Mouse (Mus musculus): ENCODE measurements around the gene Zfp148. TPM values are rescaled to one million over a fixed set of nuclear protein-coding genes. Genes with fewer than 3 reads are reported as not detected.

Gene Zfp148
- polyA plus RNA-seq, 1 experiment from 2014 or later = 22.3 TPM

DNA sequence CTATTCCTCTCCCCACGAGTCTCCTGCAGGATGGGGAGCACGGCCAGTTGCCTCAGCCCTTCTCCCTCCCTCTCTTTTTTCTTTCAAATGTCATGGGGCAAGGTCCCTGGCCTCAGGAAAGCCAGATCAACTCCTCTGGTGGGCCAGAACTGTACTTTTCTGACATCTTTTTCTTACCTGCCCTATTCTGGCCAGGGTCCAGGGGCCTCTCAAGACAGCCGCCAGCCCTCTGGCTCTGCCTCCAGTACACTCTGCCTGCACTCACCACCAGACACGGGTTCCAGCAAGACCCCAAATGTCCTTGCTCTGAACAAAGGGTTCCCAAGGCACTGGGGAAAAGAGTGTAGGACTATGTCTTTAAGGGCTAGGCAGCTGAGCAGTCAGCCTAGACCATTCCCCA is 137.0 kb downstream of the Zfp148 start:
- Histone ChIP-seq H3K9ac (no peak overlapping the region), H3K4me3 (0 out of 2 replicates have a peak overlapping the region, but pooled peaks have one; percentile 27), H3K27me3 (replicated peaks) (peaks cover 21% of the 10 kb centered on the region), H3K4me2 (peak overlapping the region; percentile 62), H3K27ac (no peak overlapping the region), H3K36me3 (no peaks in the 10 kb centered on the region), H3K9me3 (replicated peaks) (no peaks in the 10 kb centered on the region), H3K4me1 (peaks cover 8% of the 10 kb centered on the region; the same call in 1 of the 2 replicates)
- WGBS (ENCODE audit: insufficient replicate concordance) = 33% methylated on average over 4 of the region's 4 CpGs
- no peak for ATAC-seq

DNA sequence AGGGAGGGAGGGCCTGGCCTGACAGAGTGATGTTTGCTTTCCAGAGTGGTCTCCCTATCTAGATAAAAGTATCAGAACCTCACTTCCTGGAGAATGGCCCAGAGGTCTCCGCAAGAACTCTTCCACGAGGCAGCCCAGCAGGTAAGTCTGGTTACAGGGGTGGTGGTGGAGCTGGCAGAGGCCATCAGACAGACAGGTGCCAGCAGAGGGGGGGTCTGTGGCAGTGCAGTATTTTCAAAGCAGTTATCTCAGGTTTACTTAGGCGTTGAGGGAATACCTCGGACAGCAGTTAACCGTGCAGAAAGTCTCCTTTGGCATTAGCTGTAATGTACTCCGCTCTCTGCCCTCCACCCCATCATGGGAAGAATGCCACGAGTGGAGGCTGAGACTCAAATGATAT is 137.6 kb downstream of the Zfp148 start:
- ATAC-seq = no peak
- Histone ChIP-seq H3K9ac (no peak overlapping the region), H3K27me3 (replicated peaks) (peaks cover 21% of the 10 kb centered on the region), H3K36me3 (no peaks in the 10 kb centered on the region), H3K4me2 (no peak overlapping the region), H3K9me3 (replicated peaks) (no peaks in the 10 kb centered on the region), H3K4me3 (no peak overlapping the region), H3K27ac (no peak overlapping the region), H3K4me1 (peaks cover 8% of the 10 kb centered on the region; the same call in 1 of the 2 replicates)
- WGBS (ENCODE audit: insufficient replicate concordance) = 48% methylated on average over 7 of the region's 7 CpGs

DNA sequence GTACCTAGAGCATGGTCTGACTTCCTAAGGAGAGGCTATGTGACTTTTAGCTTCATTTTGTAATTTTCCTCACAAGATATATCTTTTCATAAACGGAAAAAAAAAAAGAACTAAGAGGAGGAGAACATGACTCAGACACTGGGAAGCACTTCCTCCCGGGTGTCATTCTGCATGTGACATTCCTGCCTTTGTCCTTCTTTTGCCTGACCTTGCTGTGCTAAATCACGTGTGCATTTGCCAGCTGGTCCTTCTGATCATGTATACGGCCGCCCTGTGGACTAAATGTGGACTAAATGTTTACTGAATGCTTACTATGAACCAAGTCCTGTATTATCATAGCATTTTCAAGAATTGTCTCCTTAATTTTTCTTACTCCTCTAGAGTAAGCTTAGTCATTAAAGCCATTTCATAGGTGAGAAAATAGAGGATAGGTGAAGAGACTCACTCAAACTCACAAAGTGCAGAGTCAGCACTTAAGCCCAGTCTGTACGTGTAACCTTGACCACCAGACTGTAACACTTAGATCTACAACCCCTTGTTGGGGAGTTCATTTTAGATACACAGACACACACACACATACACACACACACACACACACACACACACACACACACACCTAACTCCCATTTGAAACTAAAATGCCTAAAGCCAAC is 139.4 kb downstream of the Zfp148 start:
- no peaks in the 10 kb centered on the region for H3K9me3 ChIP-seq (replicated peaks)
- H3K36me3 ChIP-seq = no peaks in the 10 kb centered on the region
- H3K27ac ChIP-seq = no peak overlapping the region
- no peak for ATAC-seq
- H3K9ac ChIP-seq = no peak overlapping the region
- WGBS (ENCODE audit: insufficient replicate concordance) = 58% methylated on average over 6 of the region's 6 CpGs
- no peak overlapping the region for H3K4me3 ChIP-seq
- peaks cover 21% of the 10 kb centered on the region for H3K27me3 ChIP-seq (replicated peaks)
- H3K4me2 ChIP-seq = no peak overlapping the region
- H3K4me1 ChIP-seq = peaks cover 8% of the 10 kb centered on the region; the same call in 1 of the 2 replicates

DNA sequence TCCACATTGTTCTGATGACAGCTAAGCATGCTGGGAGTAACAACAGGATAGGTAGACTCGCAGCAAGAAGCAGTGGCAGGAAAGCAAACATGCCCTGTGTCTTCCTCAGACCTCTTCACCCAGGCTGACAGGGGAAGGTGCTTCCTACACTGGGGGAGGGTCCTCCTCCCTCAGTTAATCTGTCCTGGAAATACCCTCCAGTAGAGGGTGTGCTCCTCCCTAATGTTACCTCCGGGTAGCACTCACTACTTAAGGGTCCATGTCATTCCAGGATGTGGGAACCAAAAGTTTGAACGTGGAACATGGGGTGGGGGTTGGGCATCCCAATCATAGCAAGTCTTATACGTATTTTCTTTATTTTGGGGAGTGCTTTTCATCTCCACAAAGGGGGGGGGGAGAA is 141.9 kb downstream of the Zfp148 start:
- Histone ChIP-seq H3K9ac (no peak overlapping the region), H3K4me1 (peaks cover 3% of the 10 kb centered on the region; the same call in 1 of the 2 replicates), H3K4me3 (no peak overlapping the region), H3K9me3 (replicated peaks) (no peaks in the 10 kb centered on the region), H3K27me3 (replicated peaks) (peaks cover 10% of the 10 kb centered on the region), H3K4me2 (no peak overlapping the region), H3K36me3 (no peaks in the 10 kb centered on the region), H3K27ac (no peak overlapping the region)
- 35% methylated on average over 4 of the region's 4 CpGs for WGBS (ENCODE audit: insufficient replicate concordance)
- no peak for ATAC-seq

DNA sequence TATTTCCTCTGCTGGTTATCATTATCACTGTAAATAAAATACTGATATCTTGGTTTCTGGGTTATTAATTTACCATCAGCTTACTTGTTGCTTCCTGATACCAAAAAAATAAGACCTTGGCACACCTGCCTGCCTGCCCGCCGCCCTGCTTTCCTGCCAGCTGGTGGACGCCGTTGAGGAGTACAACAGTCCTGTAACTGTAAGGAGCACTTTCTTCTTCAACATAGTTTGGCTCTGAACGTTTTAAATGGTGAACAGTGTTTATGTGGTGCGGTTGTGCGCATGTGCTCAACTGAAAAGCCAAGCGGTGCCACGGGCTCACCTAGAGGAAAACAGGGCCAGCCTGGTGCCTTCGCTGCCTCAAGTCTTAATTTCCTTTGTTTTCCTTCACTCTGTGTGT is 142.9 kb downstream of the Zfp148 start:
- Histone ChIP-seq H3K27me3 (replicated peaks) (no peaks in the 10 kb centered on the region), H3K4me2 (no peak overlapping the region), H3K36me3 (no peaks in the 10 kb centered on the region), H3K9me3 (replicated peaks) (no peaks in the 10 kb centered on the region), H3K4me3 (no peak overlapping the region), H3K9ac (no peak overlapping the region), H3K4me1 (no peaks in the 10 kb centered on the region), H3K27ac (no peak overlapping the region)
- no peak for ATAC-seq
- 63% methylated on average over 10 of the region's 10 CpGs for WGBS (ENCODE audit: insufficient replicate concordance)

DNA sequence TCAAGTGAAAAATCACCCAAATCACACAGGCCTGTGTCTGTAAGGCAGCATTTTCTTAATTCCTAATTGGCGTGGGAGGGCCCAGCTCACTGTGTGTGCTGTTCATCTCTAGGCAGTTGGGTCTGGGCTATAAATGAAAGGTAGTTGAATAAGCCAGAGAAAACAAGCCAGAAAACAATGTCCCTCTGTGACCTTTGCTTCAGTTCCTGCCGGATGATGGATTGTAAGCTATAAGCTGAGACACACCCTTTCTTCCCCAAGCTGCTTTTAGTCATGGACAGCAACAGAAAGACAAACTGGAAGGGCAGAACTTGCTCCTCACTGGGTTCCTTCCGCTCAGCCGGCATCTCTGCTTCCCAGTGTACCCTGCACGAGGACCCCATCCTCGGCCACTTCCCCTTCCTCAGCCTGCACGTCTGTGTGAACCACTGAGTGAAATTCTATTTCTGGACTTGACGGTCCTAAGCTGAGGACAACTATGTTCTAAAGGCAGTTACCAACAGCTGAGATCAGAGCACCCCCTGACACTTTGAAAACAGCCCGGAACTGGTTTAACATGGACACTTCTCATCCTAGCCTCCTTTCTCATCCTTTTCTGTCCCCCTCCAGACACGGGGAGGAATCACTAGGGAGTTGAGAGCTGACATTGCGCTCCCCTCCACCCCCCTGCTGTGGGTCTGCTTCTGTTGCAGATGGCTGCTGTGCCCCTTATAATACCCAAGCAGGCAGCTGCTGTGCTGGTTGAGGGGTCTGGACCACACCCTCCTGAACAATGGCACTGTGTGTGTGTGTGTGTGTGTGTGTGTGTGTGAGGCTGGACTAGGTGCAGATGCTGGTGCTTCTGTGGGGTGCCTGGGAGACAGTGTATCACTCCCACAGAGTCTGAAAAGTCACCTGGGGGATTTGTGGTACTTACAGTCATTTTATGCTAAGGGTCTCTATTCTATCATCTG is 149.1 kb downstream of the Zfp148 start:
- Histone ChIP-seq H3K9ac (no peak overlapping the region), H3K27me3 (replicated peaks) (no peaks in the 10 kb centered on the region), H3K4me1 (no peaks in the 10 kb centered on the region), H3K9me3 (replicated peaks) (no peaks in the 10 kb centered on the region), H3K4me3 (no peak overlapping the region), H3K36me3 (no peaks in the 10 kb centered on the region), H3K27ac (no peak overlapping the region), H3K4me2 (no peak overlapping the region)
- 51% methylated on average over 11 of the region's 11 CpGs for WGBS (ENCODE audit: insufficient replicate concordance)
- ATAC-seq = no peak

DNA sequence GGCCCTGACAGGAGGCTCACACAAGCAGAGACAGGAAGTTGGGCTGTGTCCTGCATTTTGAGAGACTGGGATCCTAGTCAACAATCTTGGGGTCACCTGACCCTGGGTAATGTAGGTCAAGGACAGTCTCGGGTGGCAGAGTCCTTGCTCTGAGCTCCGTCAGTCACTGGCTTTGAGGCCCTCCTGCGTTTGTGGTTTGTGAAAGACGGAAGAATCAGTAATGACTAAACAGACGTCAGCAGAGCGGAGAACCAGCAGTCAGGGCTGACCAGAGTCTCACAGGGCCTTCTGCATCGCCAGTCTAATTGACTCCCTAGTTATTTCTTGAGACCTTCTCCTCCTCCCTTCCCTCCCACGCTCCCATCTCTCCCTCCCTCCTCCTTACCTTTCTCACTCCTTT is 150.5 kb downstream of the Zfp148 start:
- no peak overlapping the region for H3K9ac ChIP-seq
- no peak overlapping the region for H3K4me2 ChIP-seq
- 49% methylated on average over 8 of the region's 8 CpGs for WGBS (ENCODE audit: insufficient replicate concordance)
- no peaks in the 10 kb centered on the region for H3K27me3 ChIP-seq (replicated peaks)
- no peaks in the 10 kb centered on the region for H3K36me3 ChIP-seq
- no peaks in the 10 kb centered on the region for H3K4me1 ChIP-seq
- no peak for ATAC-seq
- no peak overlapping the region for H3K4me3 ChIP-seq
- no peaks in the 10 kb centered on the region for H3K9me3 ChIP-seq (replicated peaks)
- no peak overlapping the region for H3K27ac ChIP-seq

DNA sequence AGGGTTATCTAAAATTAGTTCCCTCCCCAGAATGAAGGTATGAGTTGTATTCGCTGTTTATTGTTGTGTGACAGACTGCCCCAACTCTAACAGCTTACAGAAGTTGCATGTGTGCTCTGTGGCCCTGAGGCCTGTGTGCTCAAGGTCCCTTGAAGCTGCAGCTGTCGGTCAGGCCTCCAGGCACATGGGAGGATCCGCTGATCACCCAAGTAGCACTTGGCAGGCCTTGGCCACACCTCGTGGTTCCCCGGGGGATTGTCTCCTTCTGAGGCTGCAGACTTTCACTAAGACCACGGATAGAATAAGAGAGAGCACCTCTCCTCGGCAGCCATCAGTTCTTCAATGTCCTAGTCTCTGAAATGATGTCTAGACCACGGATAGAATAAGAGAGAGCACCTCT is 155.8 kb downstream of the Zfp148 start:
- Histone ChIP-seq H3K36me3 (no peaks in the 10 kb centered on the region), H3K9me3 (replicated peaks) (no peaks in the 10 kb centered on the region), H3K4me3 (no peak overlapping the region), H3K4me2 (no peak overlapping the region), H3K9ac (no peak overlapping the region), H3K4me1 (no peaks in the 10 kb centered on the region), H3K27me3 (replicated peaks) (no peaks in the 10 kb centered on the region), H3K27ac (no peak overlapping the region)
- WGBS (ENCODE audit: insufficient replicate concordance) = 56% methylated on average over 8 of the region's 8 CpGs
- no peak for ATAC-seq

DNA sequence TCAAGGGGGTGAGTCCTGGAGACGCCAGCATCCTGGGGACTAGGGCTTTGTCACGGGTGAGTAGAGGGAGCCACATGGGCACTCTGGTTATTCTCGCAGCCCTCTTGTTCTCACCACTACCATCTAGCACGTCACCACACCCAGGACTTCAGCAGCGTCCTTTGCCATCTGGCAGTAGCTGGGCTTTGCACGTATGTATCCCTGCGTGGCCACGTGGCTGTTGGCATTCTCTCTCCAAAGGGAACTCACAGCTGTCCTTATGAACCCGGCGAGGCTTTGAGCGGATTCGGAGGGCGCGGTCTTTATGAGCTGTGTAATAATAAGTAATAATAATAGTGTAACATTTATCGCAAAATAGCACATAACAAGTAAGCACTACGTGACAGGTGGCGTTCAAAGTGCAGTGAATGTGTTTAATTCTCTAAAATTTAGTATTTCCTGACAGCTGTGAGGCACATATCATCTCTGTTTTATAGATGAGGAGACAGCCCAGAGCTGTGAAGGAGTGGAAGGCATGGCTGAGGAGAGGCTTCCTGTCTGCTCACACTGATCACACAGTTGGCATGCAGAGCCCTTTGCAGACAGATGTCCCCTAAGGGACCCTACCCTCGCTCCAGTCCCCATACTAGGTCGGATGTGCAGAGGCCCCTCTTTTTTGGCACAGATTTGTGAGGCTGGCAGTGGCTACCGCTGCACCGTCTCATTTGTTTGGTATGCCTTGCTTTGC is 157.0 kb downstream of the Zfp148 start:
- no peak overlapping the region for H3K9ac ChIP-seq
- no peak overlapping the region for H3K4me3 ChIP-seq
- no peaks in the 10 kb centered on the region for H3K4me1 ChIP-seq
- 72% methylated on average over 21 of the region's 21 CpGs for WGBS (ENCODE audit: insufficient replicate concordance)
- no peak for ATAC-seq
- H3K27me3 ChIP-seq (replicated peaks) = no peaks in the 10 kb centered on the region
- H3K4me2 ChIP-seq = no peak overlapping the region
- no peaks in the 10 kb centered on the region for H3K36me3 ChIP-seq
- no peak overlapping the region for H3K27ac ChIP-seq
- no peaks in the 10 kb centered on the region for H3K9me3 ChIP-seq (replicated peaks)

DNA sequence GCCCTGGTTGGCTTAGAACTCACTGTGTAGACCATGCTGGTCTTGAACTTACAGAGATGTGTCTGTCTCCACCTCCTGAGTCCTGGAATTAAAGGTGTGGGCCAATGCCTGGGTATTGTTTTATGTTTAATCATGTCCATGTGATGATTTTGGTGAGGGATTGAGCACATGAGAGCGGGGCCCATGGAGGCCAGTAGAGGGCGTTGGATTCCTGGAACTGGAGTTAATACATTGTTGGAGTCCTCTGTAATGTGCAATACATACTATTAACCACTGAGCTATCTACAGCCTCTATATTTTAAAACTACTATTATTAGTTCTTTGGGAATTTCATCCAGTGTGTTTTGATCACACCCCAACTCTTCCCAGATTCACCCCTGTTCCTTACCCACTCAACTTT is 163.7 kb downstream of the Zfp148 start:
- no peaks in the 10 kb centered on the region for H3K9me3 ChIP-seq (replicated peaks)
- H3K27ac ChIP-seq = no peak overlapping the region
- no peak overlapping the region for H3K4me3 ChIP-seq
- no peaks in the 10 kb centered on the region for H3K36me3 ChIP-seq
- no peaks in the 10 kb centered on the region for H3K4me1 ChIP-seq
- no peak for ATAC-seq
- H3K4me2 ChIP-seq = no peak overlapping the region
- 73% methylated on average over 2 of the region's 2 CpGs for WGBS (ENCODE audit: insufficient replicate concordance)
- H3K9ac ChIP-seq = no peak overlapping the region
- no peaks in the 10 kb centered on the region for H3K27me3 ChIP-seq (replicated peaks)

DNA sequence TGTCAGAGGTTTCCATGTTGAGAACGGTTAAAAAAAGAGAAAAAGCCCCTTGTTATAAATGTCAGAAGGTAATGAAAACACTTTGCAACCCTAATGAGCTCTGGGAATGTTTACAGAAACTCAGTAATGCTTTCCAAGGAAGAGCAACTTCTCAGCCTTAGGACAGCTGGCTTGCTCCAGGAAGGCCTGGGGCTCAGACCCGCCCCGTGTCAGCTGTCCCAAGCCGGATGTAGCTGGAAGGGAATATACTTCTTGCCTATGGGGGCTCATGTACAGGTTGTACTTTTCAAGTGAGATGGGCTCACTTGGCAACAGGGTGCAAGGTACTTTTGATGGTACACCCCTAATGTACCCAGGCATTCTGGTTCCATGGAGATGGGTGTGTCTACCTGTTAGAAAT is 164.9 kb downstream of the Zfp148 start:
- no peak for ATAC-seq
- WGBS (ENCODE audit: insufficient replicate concordance) = 77% methylated on average over 4 of the region's 4 CpGs
- H3K36me3 ChIP-seq = no peaks in the 10 kb centered on the region
- no peak overlapping the region for H3K27ac ChIP-seq
- no peak overlapping the region for H3K4me3 ChIP-seq
- H3K27me3 ChIP-seq (replicated peaks) = no peaks in the 10 kb centered on the region
- no peaks in the 10 kb centered on the region for H3K4me1 ChIP-seq
- H3K4me2 ChIP-seq = no peak overlapping the region
- no peaks in the 10 kb centered on the region for H3K9me3 ChIP-seq (replicated peaks)
- no peak overlapping the region for H3K9ac ChIP-seq

Data from liver, embryonic 12.5 days (tissue).